Mouse (Mus musculus) myocyte (in vitro differentiated cells): ENCODE results near the gene Ggt6. TPM values are rescaled to one million over a fixed set of nuclear protein-coding genes. Genes with fewer than 3 reads are reported as not detected.
A peak's percentile ranks its signal among the peaks of the same experiment; 100 is the strongest.

Experiments used
- H3K27me3 ChIP-seq: one replicate; pipeline ENCODE4 v1.6.1; 2011; ENCODE audit not compliant: control insufficient read depth, insufficient read depth, insufficient read length
- H3K36me3 ChIP-seq: one replicate; pipeline ENCODE4 v1.6.1; 2011; ENCODE audit not compliant: control insufficient read depth, insufficient read depth
- H3K4me2 ChIP-seq: one replicate; pipeline ENCODE4 v1.6.1; 2011; ENCODE audit warnings: low read depth, control low read depth
- H3K4me3 ChIP-seq: one replicate; pipeline ENCODE4 v1.5.1; 2011; ENCODE audit warnings: mild to moderate bottlenecking, control low read depth, moderate library complexity
- H3K79me2 ChIP-seq: one replicate; pipeline ENCODE4 v1.6.1; 2011; ENCODE audit not compliant: control insufficient read depth, insufficient read depth
- H3ac ChIP-seq: one replicate; pipeline ENCODE4 v1.6.1; 2011; ENCODE audit not compliant: control insufficient read depth, insufficient read length
- CEBPB ChIP-seq: IDR thresholded peaks from 2 replicates; pipeline ENCODE4 v1.6.1; 2011; ENCODE audit warnings: mild to moderate bottlenecking, moderate library complexity; ENCODE audit not compliant: poor library complexity, insufficient read depth, severe bottlenecking
- E2F4 ChIP-seq: IDR thresholded peaks from one replicate; pipeline ENCODE4 v1.6.1; 2011; ENCODE audit warnings: mild to moderate bottlenecking, control low read depth, moderate library complexity; ENCODE audit not compliant: insufficient read depth
- MAX ChIP-seq: IDR thresholded peaks from one replicate; pipeline ENCODE4 v1.6.1; 2011; ENCODE audit warnings: low read depth, mild to moderate bottlenecking, control low read depth
- MYOD1 ChIP-seq, 3 experiments: IDR thresholded peaks; one replicate each; pipeline ENCODE4 v1.6.1; 2011; ENCODE audit warnings: control low read depth in 2 of 3, low read depth in 2 of 3, mild to moderate bottlenecking in 2 of 3, moderate library complexity in 1 of 3; ENCODE audit not compliant: insufficient read length in 2 of 3, control insufficient read depth in 1 of 3
- MYOG ChIP-seq, 3 experiments: IDR thresholded peaks; one replicate each; pipeline ENCODE4 v1.6.1; 2011; ENCODE audit warnings: control low read depth in 2 of 3, low read depth in 2 of 3, mild to moderate bottlenecking in 2 of 3; ENCODE audit not compliant: insufficient read length in 2 of 3, control insufficient read depth in 1 of 3, insufficient read depth in 1 of 3
- POLR2A ChIP-seq: IDR thresholded peaks from one replicate; pipeline ENCODE4 v1.6.1; 2011; ENCODE audit warnings: low read depth, mild to moderate bottlenecking, control low read depth, moderate library complexity; ENCODE audit not compliant: insufficient read length
- POLR2AphosphoS2 ChIP-seq: IDR thresholded peaks from one replicate; pipeline ENCODE4 v1.6.1; 2011; ENCODE audit warnings: low read depth, control low read depth; ENCODE audit not compliant: insufficient read length
- REST ChIP-seq: IDR thresholded peaks from one replicate; pipeline ENCODE4 v1.6.1; 2011; ENCODE audit warnings: mild to moderate bottlenecking, control low read depth, moderate library complexity; ENCODE audit not compliant: insufficient read depth, insufficient read length
- SRF ChIP-seq: IDR thresholded peaks from one replicate; pipeline ENCODE4 v1.6.1; 2011; ENCODE audit warnings: low read depth; ENCODE audit not compliant: control insufficient read depth, insufficient read length
- TCF12 ChIP-seq: IDR thresholded peaks from one replicate; pipeline ENCODE4 v1.6.1; 2011; ENCODE audit warnings: mild to moderate bottlenecking, control low read depth; ENCODE audit not compliant: poor library complexity, insufficient read depth, severe bottlenecking
- TCF3 ChIP-seq: IDR thresholded peaks from one replicate; pipeline ENCODE4 v1.6.1; 2011; ENCODE audit warnings: low read depth, control low read depth; ENCODE audit not compliant: insufficient read length
- USF1 ChIP-seq: IDR thresholded peaks from one replicate; pipeline ENCODE4 v1.6.1; 2011; ENCODE audit warnings: low read depth, mild to moderate bottlenecking, control low read depth, moderate library complexity
- polyA plus RNA-seq: library from polyadenylated mRNA; unstranded; fragments of >200 nt; fragmentation: generic; extraction: Trizol; gene quantifications from one replicate; pipeline ENCODE4 v1.2.1, GENCODE M21; 2012; ENCODE audit warnings: missing spikeins

The Ggt6 gene
- polyA plus RNA-seq, 1 experiment: not detected

DNA sequence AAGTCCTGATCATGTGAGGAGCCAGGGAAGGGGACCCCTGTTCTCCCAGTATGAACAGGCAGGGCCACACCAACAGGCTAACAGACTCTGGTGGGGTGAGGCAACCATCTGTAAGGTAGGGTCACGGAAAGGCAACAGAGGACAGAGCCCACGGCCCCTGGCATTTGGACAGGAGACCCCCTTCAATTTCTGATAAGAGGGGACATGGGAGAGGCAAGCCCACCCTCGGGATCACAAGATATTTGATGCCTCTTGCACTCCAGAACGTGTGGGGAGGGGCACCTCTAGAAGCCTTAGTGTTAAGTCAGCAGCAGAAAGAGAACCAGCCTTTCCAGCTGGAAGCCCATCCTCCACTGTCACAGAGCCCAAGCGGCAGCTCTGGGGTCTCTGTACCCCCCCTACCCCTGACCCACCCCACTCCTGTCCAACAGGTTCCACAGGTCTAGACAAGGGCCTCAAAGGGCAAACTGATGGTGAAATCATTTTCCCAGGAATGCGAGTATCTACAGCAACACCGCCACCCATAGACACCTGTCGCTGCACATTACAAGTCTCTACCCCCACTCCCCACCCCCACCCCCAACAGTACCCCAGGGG, 29.1 kb upstream of the Ggt6 start:
- Histone ChIP-seq H3ac (no peak overlapping the region), H3K4me2 (no peak overlapping the region), H3K79me2 (no peaks in the 10 kb centered on the region), H3K27me3 (peaks cover 71% of the 10 kb centered on the region), H3K36me3 (no peaks in the 10 kb centered on the region), H3K4me3 (no peak overlapping the region)
- TF ChIP-seq MYOD1 (IDR thresholded peaks at IDR 0.05; ENCODE audit: control insufficient read depth in 1 of 3, insufficient read length in 2 of 3, low read depth in 2 of 3) (peak in 1 of 3 experiments; percentile 50), POLR2AphosphoS2 (no peak)

DNA sequence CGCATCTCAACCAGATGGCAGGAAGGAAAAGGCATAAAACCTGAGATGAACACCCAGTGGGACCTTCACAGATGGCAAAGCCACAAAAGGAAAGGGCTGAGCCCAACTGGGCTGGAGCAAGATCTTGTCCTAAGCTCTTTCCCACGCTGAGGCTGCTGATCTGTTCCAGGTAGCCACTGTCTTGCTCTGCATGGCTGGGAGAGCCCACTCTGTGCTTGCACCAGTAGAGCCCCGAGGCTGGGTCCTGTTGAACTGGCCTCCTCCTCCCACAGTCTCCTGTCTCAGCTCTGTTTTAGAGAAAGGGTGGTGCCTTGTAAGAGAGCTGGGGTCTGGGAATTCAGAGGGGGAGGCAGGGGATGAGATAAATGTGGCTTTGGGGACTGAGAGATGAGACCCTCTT, 28.2 kb upstream of the Ggt6 start:
- TF ChIP-seq REST (no peak), MAX (no peak), POLR2A (no peak), TCF3 (no peak), USF1 (no peak), SRF (no peak), E2F4 (no peak), MYOG (IDR thresholded peaks at IDR 0.05; ENCODE audit: control insufficient read depth in 1 of 3, insufficient read depth in 1 of 3, insufficient read length in 2 of 3, low read depth in 2 of 3) (no peak), POLR2AphosphoS2 (no peak), CEBPB (no peak), TCF12 (no peak), MYOD1 (IDR thresholded peaks at IDR 0.05; ENCODE audit: control insufficient read depth in 1 of 3, insufficient read length in 2 of 3, low read depth in 2 of 3) (no peak)
- H3K4me2 ChIP-seq: no peak overlapping the region
- H3ac ChIP-seq: no peak overlapping the region
- no peak overlapping the region for H3K4me3 ChIP-seq
- H3K36me3 ChIP-seq: no peaks in the 10 kb centered on the region
- H3K79me2 ChIP-seq: no peaks in the 10 kb centered on the region
- H3K27me3 ChIP-seq: peaks cover 80% of the 10 kb centered on the region

DNA sequence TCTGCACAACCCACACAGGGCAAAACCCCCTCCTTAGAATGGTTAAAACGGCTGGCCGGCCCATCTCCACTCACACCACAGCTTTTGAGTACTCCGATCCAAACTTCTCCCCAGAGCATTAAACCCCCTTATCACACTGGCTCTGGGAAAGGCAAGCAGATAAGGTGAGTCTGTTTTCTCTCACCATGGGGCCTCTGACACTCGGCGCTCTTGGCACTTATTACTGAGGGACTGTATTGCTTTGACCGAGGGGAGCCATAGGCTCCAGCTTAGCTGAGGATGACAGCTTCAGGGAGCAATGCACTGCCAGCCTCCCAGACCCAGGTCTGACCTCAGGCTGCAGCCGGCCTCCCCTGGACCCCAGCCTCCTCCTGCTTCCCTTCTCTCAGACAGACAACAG, 27.8 kb upstream of the Ggt6 start:
- Histone ChIP-seq H3K79me2 (no peaks in the 10 kb centered on the region), H3K36me3 (no peaks in the 10 kb centered on the region), H3K4me2 (no peak overlapping the region), H3ac (no peak overlapping the region), H3K4me3 (no peak overlapping the region), H3K27me3 (peaks cover 77% of the 10 kb centered on the region)
- no peak for TF ChIP-seq POLR2A
- TF ChIP-seq MYOD1 (IDR thresholded peaks at IDR 0.05; ENCODE audit: control insufficient read depth in 1 of 3, insufficient read length in 2 of 3, low read depth in 2 of 3): no peak
- no peak for TF ChIP-seq TCF12
- TF ChIP-seq POLR2AphosphoS2: no peak
- no peak for TF ChIP-seq USF1
- TF ChIP-seq TCF3: no peak
- TF ChIP-seq SRF: no peak
- no peak for TF ChIP-seq E2F4
- no peak for TF ChIP-seq CEBPB
- no peak for TF ChIP-seq MYOG (IDR thresholded peaks at IDR 0.05; ENCODE audit: control insufficient read depth in 1 of 3, insufficient read depth in 1 of 3, insufficient read length in 2 of 3, low read depth in 2 of 3)
- TF ChIP-seq REST: no peak
- no peak for TF ChIP-seq MAX

DNA sequence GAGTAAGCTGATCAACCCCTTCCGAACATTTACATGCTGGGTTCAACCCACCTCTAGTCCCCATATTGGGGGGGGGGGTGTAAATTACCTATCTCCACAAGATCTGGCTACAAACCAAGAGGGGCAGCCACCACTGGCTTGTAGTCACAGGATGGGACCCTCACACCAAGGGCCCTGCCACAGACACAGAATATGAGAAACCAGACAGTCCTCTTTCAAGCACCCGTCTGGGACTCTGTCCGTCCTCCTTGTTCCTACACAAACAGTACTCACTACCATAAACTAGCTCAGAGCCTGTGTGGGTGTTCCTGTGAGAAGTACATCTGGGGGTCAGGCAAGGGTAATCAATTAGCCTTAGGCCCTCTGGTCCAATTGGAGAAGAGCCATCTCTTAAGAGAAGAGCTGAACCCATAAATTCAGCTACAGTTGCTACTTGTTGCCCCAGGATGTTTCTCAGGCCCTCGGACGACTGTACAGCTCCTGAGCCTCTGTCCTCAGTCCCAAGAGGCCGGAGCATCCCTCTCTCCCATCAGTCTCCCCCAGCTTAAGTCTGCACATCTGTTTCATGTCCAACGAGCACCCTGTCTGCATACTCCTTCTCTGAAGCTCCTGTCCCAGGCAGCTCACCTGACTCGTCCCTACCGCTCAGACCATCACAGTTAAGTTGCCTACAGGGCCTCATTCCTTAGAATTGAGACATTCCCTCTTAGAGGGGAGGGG, 26.7 kb upstream of the Ggt6 start:
- Histone ChIP-seq H3K27me3 (peaks cover 76% of the 10 kb centered on the region), H3K4me3 (no peak overlapping the region), H3K79me2 (no peaks in the 10 kb centered on the region), H3K36me3 (no peaks in the 10 kb centered on the region), H3ac (no peak overlapping the region), H3K4me2 (no peak overlapping the region)
- TF ChIP-seq TCF3 (no peak), REST (no peak), E2F4 (no peak), SRF (no peak), CEBPB (no peak), POLR2A (no peak), POLR2AphosphoS2 (no peak), MAX (no peak), MYOD1 (IDR thresholded peaks at IDR 0.05; ENCODE audit: control insufficient read depth in 1 of 3, insufficient read length in 2 of 3, low read depth in 2 of 3) (no peak), TCF12 (no peak), USF1 (no peak), MYOG (IDR thresholded peaks at IDR 0.05; ENCODE audit: control insufficient read depth in 1 of 3, insufficient read depth in 1 of 3, insufficient read length in 2 of 3, low read depth in 2 of 3) (no peak)
